Mouse (Mus musculus) C3H10T1/2 (cell line): Measurements from ENCODE around the gene Dgkg. TPM values are rescaled to one million over a fixed set of nuclear protein-coding genes. Genes with fewer than 3 reads are reported as not detected.

Source experiments
- polyA plus RNA-seq, 2 experiments: library from polyadenylated mRNA; unstranded; fragments of >200 nt; fragmentation: generic; extraction: Trizol; gene quantifications; one replicate each; pipeline ENCODE4 v1.2.1; 2012; ENCODE audit warnings: missing spikeins in 2 of 2

The Dgkg gene
- not detected for polyA plus RNA-seq

GRCm38 (mm10) chr16:22656533-22657444, at the start of gene Dgkg:
TSS of gene Dgkg (minus strand) at chr16:22657221.

GRCm38 (mm10) chr16:22439499-22440177, 217.4 kb downstream of the Dgkg start, which contains the start of gene Etv5:
TSS of gene Etv5 (minus strand) at chr16:22439719.

Other genes starting within 250 kb of the Dgkg start
- 1 to 10 TPM; 7.6 to 8.0 TPM for gene Etv5, start 217.5 kb downstream of the Dgkg start, polyA plus RNA-seq
- 1 to 10 TPM in 1 of 2 experiments, under 1 TPM in 1; 0.07 to 1.1 TPM for gene Crygs, start 154.4 kb upstream of the Dgkg start, polyA plus RNA-seq
- gene Tbccd1, start 200.4 kb upstream of the Dgkg start, polyA plus RNA-seq, result 10 to 100 TPM in 1 of 2 experiments, 1 to 10 TPM in 1; 2.3 to 12.7 TPM
- gene Dnajb11, start 200.6 kb upstream of the Dgkg start, polyA plus RNA-seq, result 10 to 100 TPM; 24.1 to 55.5 TPM
- gene Ahsg, start 234.1 kb upstream of the Dgkg start, polyA plus RNA-seq, result not detected